Mouse (Mus musculus) embryo, embryonic 11 days (tissue): ENCODE results near the gene Slc8a2.

Experiments
- DNase-seq: peaks from one replicate; pipeline ENCODE4 v3.0.0-alpha.2; 2015

The Slc8a2 gene

GRCm38 (mm10) chr7:16172586-16173140 lies 43.0 kb downstream of the Slc8a2 start:
- peak; percentile 34 for DNase-seq

GRCm38 (mm10) chr7:16173146-16173545 lies 43.5 kb downstream of the Slc8a2 start:
- peak; percentile 42 for DNase-seq

- peak; percentile 87 for DNase-seq
Observed at GRCm38 (mm10) chr7:16174597-16175541, 45.2 kb downstream of the Slc8a2 start, which contains the start of gene Meis3. Meis3 (plus strand) TSS chr7:16175090.

GRCm38 (mm10) chr7:16175542-16175931 lies 45.9 kb downstream of the Slc8a2 start:
- DNase-seq: peak; percentile 22

GRCm38 (mm10) chr7:16178114-16178513 lies 48.5 kb downstream of the Slc8a2 start:
- no peak for DNase-seq

GRCm38 (mm10) chr7:16183663-16184062 lies 54.0 kb downstream of the Slc8a2 start:
- peak; percentile 75 for DNase-seq

- no peak for DNase-seq
Observed at GRCm38 (mm10) chr7:16187494-16187893, 57.9 kb downstream of the Slc8a2 start.

- peak; percentile 76 for DNase-seq
Observed at GRCm38 (mm10) chr7:16192315-16192714, 62.7 kb downstream of the Slc8a2 start.

GRCm38 (mm10) chr7:16193702-16194101 lies 64.1 kb downstream of the Slc8a2 start:
- no peak for DNase-seq

GRCm38 (mm10) chr7:16196616-16197015 lies 67.0 kb downstream of the Slc8a2 start:
- no peak for DNase-seq

- no peak for DNase-seq
Observed at GRCm38 (mm10) chr7:16197166-16197565, 67.5 kb downstream of the Slc8a2 start.

- no peak for DNase-seq
Observed at GRCm38 (mm10) chr7:16198540-16198939, 68.9 kb downstream of the Slc8a2 start.

GRCm38 (mm10) chr7:16201136-16201535 lies 71.5 kb downstream of the Slc8a2 start:
- DNase-seq: no peak

- DNase-seq: no peak
Observed at GRCm38 (mm10) chr7:16202756-16203504, 73.3 kb downstream of the Slc8a2 start.

- DNase-seq: no peak
Observed at GRCm38 (mm10) chr7:16203505-16203903, 73.9 kb downstream of the Slc8a2 start.

GRCm38 (mm10) chr7:16204791-16205190 lies 75.2 kb downstream of the Slc8a2 start:
- no peak for DNase-seq

- DNase-seq: no peak
Observed at GRCm38 (mm10) chr7:16207076-16207475, 77.5 kb downstream of the Slc8a2 start.

- DNase-seq: no peak
Observed at GRCm38 (mm10) chr7:16207496-16207895, 77.9 kb downstream of the Slc8a2 start.

- DNase-seq: no peak
Observed at GRCm38 (mm10) chr7:16208781-16209665, 79.4 kb downstream of the Slc8a2 start.
